24 mouse cellular contexts compared by ENCODE assay signal in the genomic region with DNA sequence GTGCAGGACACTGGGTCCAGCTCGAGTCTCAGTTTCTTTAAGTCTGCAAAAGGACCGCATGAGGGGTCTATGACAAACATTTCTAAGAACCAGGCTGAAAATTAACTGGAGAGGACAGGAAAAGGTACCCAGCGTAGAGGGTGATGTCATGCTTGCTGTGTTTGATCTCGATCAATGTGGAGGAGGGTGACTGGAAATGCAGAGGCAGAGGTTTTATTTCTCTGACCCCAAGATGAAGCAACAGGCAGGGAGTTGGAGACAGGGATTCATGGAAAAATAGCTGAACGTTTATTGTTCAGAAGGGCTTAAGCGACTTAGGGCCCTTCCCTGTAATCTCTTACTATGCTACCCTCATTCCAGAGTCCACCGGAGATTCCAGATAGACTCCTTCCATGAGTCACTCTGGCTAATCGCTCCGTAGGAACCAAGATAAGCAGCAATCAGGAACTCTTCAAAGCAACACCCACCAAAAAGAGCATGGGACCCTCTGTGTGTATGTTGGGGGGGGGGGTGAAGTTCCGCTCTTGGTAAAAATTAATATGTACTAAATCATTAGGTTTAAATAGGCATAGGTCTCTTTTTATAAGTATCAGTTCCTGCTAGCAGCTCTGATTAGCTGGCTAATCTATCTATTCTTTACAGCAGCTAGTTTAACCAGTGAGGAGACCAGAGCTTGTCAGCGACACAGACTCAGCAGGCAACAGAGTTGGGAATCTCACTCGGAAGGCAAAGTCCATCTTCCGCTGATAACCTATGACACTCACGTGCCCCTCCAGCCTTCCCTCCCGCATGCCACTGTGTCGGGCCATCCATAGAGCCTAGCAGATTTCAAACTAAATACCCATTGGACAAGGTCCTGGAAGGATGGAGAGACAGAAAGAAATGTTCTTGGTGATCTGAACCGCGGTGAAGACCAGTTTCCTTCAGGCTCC.
DNase-seq lines count a peak whose midpoint lies in the region; ATAC-seq and TF ChIP-seq lines count a peak whose summit lies in the region.
"Had no signal": no experiment of that assay in that cellular context is flagged by ENCODE, and none has a peak within 500 bp of the region (broad histone marks: within the 10 kb centered on the region; RNA-seq: fewer than 3 reads in every experiment).

No protein-coding gene starts in this region.

- no peak for TF ChIP-seq POLR2A in kidney, adult 2 months (IDR thresholded peaks at IDR 0.05; ENCODE audit: low read depth, low read length)

- no peak overlapping the region for H3K4me3 ChIP-seq in forebrain, embryonic 11.5 days (ENCODE audit: low read depth, low read length)
- no peak overlapping the region for H3K4me3 ChIP-seq in forebrain, embryonic 10.5 days
- H3K4me3 ChIP-seq in heart, embryonic 15.5 days = no peak overlapping the region
- H3K4me3 ChIP-seq in liver, embryonic 16.5 days (ENCODE audit: low read depth, low read length) = no peak overlapping the region
- no peak overlapping the region for H3K4me3 ChIP-seq in kidney, adult 2 months (ENCODE audit: insufficient read depth, low read depth, low read length)
- H3K4me3 ChIP-seq: embryonic facial prominence, embryonic 15.5 days; forebrain, embryonic 13.5 days; kidney, embryonic 15.5 days; limb, embryonic 12.5 days; lung, embryonic 15.5 days had no signal

- H3K36me3 ChIP-seq in forebrain, embryonic 11.5 days (ENCODE audit: control insufficient read depth, insufficient read depth, low read length) = no peaks in the 10 kb centered on the region
- no peaks in the 10 kb centered on the region for H3K36me3 ChIP-seq in forebrain, embryonic 10.5 days (replicated peaks)
- no peaks in the 10 kb centered on the region for H3K36me3 ChIP-seq in heart, embryonic 15.5 days
- no peaks in the 10 kb centered on the region for H3K36me3 ChIP-seq in liver, embryonic 16.5 days (ENCODE audit: control insufficient read depth, insufficient read depth)
- no peaks in the 10 kb centered on the region for H3K36me3 ChIP-seq in kidney, adult 2 months (ENCODE audit: control insufficient read depth, insufficient read depth, low read length)
- H3K36me3 ChIP-seq: embryonic facial prominence, embryonic 15.5 days; kidney, embryonic 15.5 days; limb, embryonic 12.5 days; lung, embryonic 15.5 days had no signal

- H3K4me1 ChIP-seq in forebrain, embryonic 11.5 days (replicated peaks; ENCODE audit: control insufficient read depth, insufficient read depth, low read length) = no peaks in the 10 kb centered on the region
- peaks cover 10% of the 10 kb centered on the region for H3K4me1 ChIP-seq in forebrain, embryonic 10.5 days
- H3K4me1 ChIP-seq in heart, embryonic 15.5 days (replicated peaks) = peaks cover 13% of the 10 kb centered on the region
- H3K4me1 ChIP-seq in liver, embryonic 16.5 days (ENCODE audit: control insufficient read depth, low read depth, low read length) = peaks cover 7% of the 10 kb centered on the region; the same call in 1 of the 2 replicates
- H3K4me1 ChIP-seq in kidney, adult 2 months (ENCODE audit: control insufficient read depth, insufficient read depth, low read length) = no peaks in the 10 kb centered on the region
- H3K4me1 ChIP-seq: embryonic facial prominence, embryonic 15.5 days; forebrain, embryonic 13.5 days; kidney, embryonic 15.5 days; limb, embryonic 12.5 days; lung, embryonic 15.5 days had no signal

- ATAC-seq in forebrain, embryonic 11.5 days (replicated peaks; ENCODE audit: low FRiP score) = no peak
- no peak for ATAC-seq in heart, embryonic 15.5 days (replicated peaks; ENCODE audit: insufficient number of reproducible peaks, insufficient read depth, low FRiP score, low read depth)
- ATAC-seq in liver, embryonic 16.5 days (ENCODE audit: low read depth) = peak; percentile 76
- ATAC-seq: CD4-positive, CD25-positive, alpha-beta regulatory T cell, adult 4 months; forebrain, embryonic 13.5 days; Patski had no signal

- H3K4me2 ChIP-seq in forebrain, embryonic 11.5 days (ENCODE audit: low read depth, low read length, severe bottlenecking) = no peak overlapping the region
- H3K4me2 ChIP-seq in heart, embryonic 15.5 days = peak overlapping the region; percentile 16; the same call in 1 of the 2 replicates
- H3K4me2 ChIP-seq in liver, embryonic 16.5 days (ENCODE audit: low read depth, low read length) = peak overlapping the region; percentile 39
- H3K4me2 ChIP-seq: embryonic facial prominence, embryonic 15.5 days; forebrain, embryonic 13.5 days; kidney, embryonic 15.5 days; limb, embryonic 12.5 days; lung, embryonic 15.5 days; midbrain, embryonic 11.5 days had no signal

- DNase-seq in forebrain, embryonic 11.5 days (ENCODE audit: low spot score) = peak; percentile 15
- no peak for DNase-seq in forebrain, embryonic 10.5 days (ENCODE audit: extremely low spot score, low spot score)
- no peak for DNase-seq in heart, adult 18-20 months
- peak; percentile 89 for DNase-seq in yolk sac, embryonic 10.5 days (ENCODE audit: low spot score)
- DNase-seq in kidney, adult 2 months = no peak
- DNase-seq in spleen, adult 12 weeks (ENCODE audit: low spot score) = no peak
- DNase-seq: adrenal gland, postnatal 10 days; cerebellum, adult 9-11 months; gastrocnemius, postnatal 10 days; kidney, postnatal 4 days; lung, postnatal 4 days; retina, postnatal 1 day; right cerebral cortex, postnatal 4 days; thymus, adult 2 months had no signal

- H3K9me3 ChIP-seq in forebrain, embryonic 11.5 days (ENCODE audit: control insufficient read depth, low read length) = no peaks in the 10 kb centered on the region
- no peaks in the 10 kb centered on the region for H3K9me3 ChIP-seq in forebrain, embryonic 10.5 days
- H3K9me3 ChIP-seq in heart, embryonic 15.5 days (replicated peaks) = no peaks in the 10 kb centered on the region
- H3K9me3 ChIP-seq in liver, embryonic 16.5 days (replicated peaks; ENCODE audit: control insufficient read depth, low read length) = no peaks in the 10 kb centered on the region
- H3K9me3 ChIP-seq: embryonic facial prominence, embryonic 15.5 days; forebrain, embryonic 13.5 days; kidney, embryonic 15.5 days; limb, embryonic 12.5 days; lung, embryonic 15.5 days had no signal

- H3K27ac ChIP-seq in forebrain, embryonic 11.5 days (ENCODE audit: low read depth, low read length) = no peak overlapping the region
- no peak overlapping the region for H3K27ac ChIP-seq in forebrain, embryonic 10.5 days
- no peak overlapping the region for H3K27ac ChIP-seq in heart, embryonic 15.5 days
- no peak overlapping the region for H3K27ac ChIP-seq in liver, embryonic 16.5 days (ENCODE audit: low read length)
- H3K27ac ChIP-seq in kidney, adult 2 months (ENCODE audit: insufficient read depth, low read depth, low read length) = no peak overlapping the region
- H3K27ac ChIP-seq: embryonic facial prominence, embryonic 15.5 days; forebrain, embryonic 13.5 days; kidney, embryonic 15.5 days; limb, embryonic 12.5 days; lung, embryonic 15.5 days had no signal

- TF ChIP-seq CTCF in kidney, adult 2 months (conservative IDR thresholded peaks at IDR 0.05; ENCODE audit: insufficient read depth, insufficient read length, low read depth, low read length) = no peak

- H3K27me3 ChIP-seq in forebrain, embryonic 11.5 days (ENCODE audit: control insufficient read depth, insufficient read depth, low read length) = no peaks in the 10 kb centered on the region
- no peaks in the 10 kb centered on the region for H3K27me3 ChIP-seq in forebrain, embryonic 10.5 days (ENCODE audit: poor library complexity, severe bottlenecking)
- no peaks in the 10 kb centered on the region for H3K27me3 ChIP-seq in heart, embryonic 15.5 days
- H3K27me3 ChIP-seq in liver, embryonic 16.5 days (ENCODE audit: control insufficient read depth, insufficient read depth, low read depth, low read length) = no peaks in the 10 kb centered on the region
- H3K27me3 ChIP-seq in kidney, adult 2 months (replicated peaks; ENCODE audit: control insufficient read depth, insufficient read depth, low read length) = no peaks in the 10 kb centered on the region
- H3K27me3 ChIP-seq: embryonic facial prominence, embryonic 15.5 days; forebrain, embryonic 13.5 days; kidney, embryonic 15.5 days; limb, embryonic 12.5 days; lung, embryonic 15.5 days; Patski had no signal

- no peak overlapping the region for H3K9ac ChIP-seq in forebrain, embryonic 11.5 days (ENCODE audit: low read length)
- H3K9ac ChIP-seq in heart, embryonic 15.5 days = no peak overlapping the region
- no peak overlapping the region for H3K9ac ChIP-seq in liver, embryonic 16.5 days (ENCODE audit: low read depth, low read length)
- H3K9ac ChIP-seq: embryonic facial prominence, embryonic 15.5 days; forebrain, embryonic 13.5 days; kidney, embryonic 15.5 days; limb, embryonic 12.5 days; lung, embryonic 15.5 days had no signal

- 73% methylated on average over 18 of the region's 18 CpGs for WGBS in forebrain, embryonic 11.5 days
- WGBS in forebrain, embryonic 10.5 days = 77% methylated on average over 18 of the region's 18 CpGs
- 29% methylated on average over 18 of the region's 18 CpGs for WGBS in heart, embryonic 15.5 days
- WGBS in liver, embryonic 16.5 days (ENCODE audit: insufficient replicate concordance) = 51% methylated on average over 18 of the region's 18 CpGs
- 74% methylated on average over 18 of the region's 18 CpGs for WGBS in kidney, adult 2 months

Comparison
In these comparisons a context has a peak if more than half of its experiments do, and no peak if none do; other contexts are left out.
1. DNase-seq: peak in forebrain, embryonic 11.5 days (single experiment) and yolk sac, embryonic 10.5 days (single experiment); none in forebrain, embryonic 10.5 days (single experiment), heart, adult 18-20 months (0 of 2), kidney, adult 2 months (single experiment) and spleen, adult 12 weeks (single experiment).